Mouse (Mus musculus): ENCODE results near the gene Kcnk1.

GRCm38 (mm10) chr8:125996031-125996839 lies 1.3 kb downstream of the Kcnk1 start:
- TF ChIP-seq EP300 (IDR thresholded peaks at IDR 0.05; ENCODE audit: low read depth) = no peak
- TF ChIP-seq CTCF (IDR thresholded peaks at IDR 0.05; ENCODE audit: low read depth) = no peak

All from liver, embryonic 14.5 days (tissue).